Mouse (Mus musculus): Measurements from ENCODE around the gene Abcc2. TPM values are rescaled to one million over a fixed set of nuclear protein-coding genes. Genes with fewer than 3 reads are reported as not detected.

Abcc2 gene
- total RNA-seq (2014; fragmentation: Nextera tagmentation) (3.2 and 7.3 TPM in 2 replicates), total RNA-seq (2017) (5.3 and 6.7 TPM in 2 replicates)

- ATAC-seq (replicated peaks; ENCODE audit: poor library complexity, severe bottlenecking): no peak
Observed at GRCm38 (mm10) chr19:43781980-43782379, at the start of gene Abcc2. Gene Abcc2 (plus strand): TSS chr19:43782192.

- ATAC-seq (replicated peaks; ENCODE audit: poor library complexity, severe bottlenecking): no peak
Observed at GRCm38 (mm10) chr19:43738409-43738808, 43.6 kb upstream of the Abcc2 start.

- no peak for ATAC-seq (replicated peaks; ENCODE audit: poor library complexity, severe bottlenecking)
Observed at GRCm38 (mm10) chr19:43743401-43743800, 38.6 kb upstream of the Abcc2 start.

GRCm38 (mm10) chr19:43745740-43746139 is 36.3 kb upstream of the Abcc2 start:
- no peak for ATAC-seq (replicated peaks; ENCODE audit: poor library complexity, severe bottlenecking)

- no peak for ATAC-seq (replicated peaks; ENCODE audit: poor library complexity, severe bottlenecking)
Observed at GRCm38 (mm10) chr19:43747877-43748276, 34.1 kb upstream of the Abcc2 start.

GRCm38 (mm10) chr19:43750008-43750407 is 32.0 kb upstream of the Abcc2 start:
- no peak for ATAC-seq (replicated peaks; ENCODE audit: poor library complexity, severe bottlenecking)

GRCm38 (mm10) chr19:43752489-43753225 is 29.3 kb upstream of the Abcc2 start, which contains the start of the genes Cutc and Cox15:
Gene Cutc (plus strand): TSS chr19:43752996.
Gene Cox15 (minus strand): TSS chr19:43753000.
- ATAC-seq (replicated peaks; ENCODE audit: poor library complexity, severe bottlenecking): peak; percentile 90

- peak; percentile 89 for ATAC-seq (replicated peaks; ENCODE audit: poor library complexity, severe bottlenecking)
Observed at GRCm38 (mm10) chr19:43753226-43753835, 28.7 kb upstream of the Abcc2 start.

- no peak for ATAC-seq (replicated peaks; ENCODE audit: poor library complexity, severe bottlenecking)
Observed at GRCm38 (mm10) chr19:43754237-43754636, 27.8 kb upstream of the Abcc2 start.

GRCm38 (mm10) chr19:43754872-43755271 is 27.1 kb upstream of the Abcc2 start:
- ATAC-seq (replicated peaks; ENCODE audit: poor library complexity, severe bottlenecking): no peak

- peak; percentile 42; the same call in 1 of the 2 replicates for ATAC-seq (replicated peaks; ENCODE audit: poor library complexity, severe bottlenecking)
Observed at GRCm38 (mm10) chr19:43760504-43760903, 21.5 kb upstream of the Abcc2 start.

- no peak for ATAC-seq (replicated peaks; ENCODE audit: poor library complexity, severe bottlenecking)
Observed at GRCm38 (mm10) chr19:43761543-43762256, 20.3 kb upstream of the Abcc2 start.

- no peak for ATAC-seq (replicated peaks; ENCODE audit: poor library complexity, severe bottlenecking)
Observed at GRCm38 (mm10) chr19:43762410-43762809, 19.6 kb upstream of the Abcc2 start.

GRCm38 (mm10) chr19:43766451-43766850 is 15.5 kb upstream of the Abcc2 start:
- ATAC-seq (replicated peaks; ENCODE audit: poor library complexity, severe bottlenecking): no peak

GRCm38 (mm10) chr19:43767549-43768322 is 14.3 kb upstream of the Abcc2 start:
- no peak for ATAC-seq (replicated peaks; ENCODE audit: poor library complexity, severe bottlenecking)

- ATAC-seq (replicated peaks; ENCODE audit: poor library complexity, severe bottlenecking): no peak
Observed at GRCm38 (mm10) chr19:43769366-43769960, 12.5 kb upstream of the Abcc2 start.

- ATAC-seq (replicated peaks; ENCODE audit: poor library complexity, severe bottlenecking): no peak; the same call in 1 of the 2 replicates
Observed at GRCm38 (mm10) chr19:43770584-43770983, 11.4 kb upstream of the Abcc2 start.

- ATAC-seq (replicated peaks; ENCODE audit: poor library complexity, severe bottlenecking): peak; percentile 98
Observed at GRCm38 (mm10) chr19:43771499-43771969, 10.5 kb upstream of the Abcc2 start.

GRCm38 (mm10) chr19:43772311-43772710 is 9.7 kb upstream of the Abcc2 start:
- ATAC-seq (replicated peaks; ENCODE audit: poor library complexity, severe bottlenecking): no peak

GRCm38 (mm10) chr19:43775433-43775832 is 6.6 kb upstream of the Abcc2 start:
- ATAC-seq (replicated peaks; ENCODE audit: poor library complexity, severe bottlenecking): no peak
